Mouse (Mus musculus) liver, embryonic 16.5 days (tissue): ENCODE data around the gene Ano9. TPM values are rescaled to one million over a fixed set of nuclear protein-coding genes. Genes with fewer than 3 reads are reported as not detected.

Experiments
- ATAC-seq: fragments of 200-750 bp; cut with Nextera tagmentation; 2 replicates; pipeline ENCODE4 v1.8.0; 2017; ENCODE audit warnings: low read depth, mild to moderate bottlenecking, moderate number of reproducible peaks, moderate library complexity
- H3K27ac ChIP-seq: fragments of 300-500 bp; sonication (generic); 2 replicates; pipeline ENCODE4 v1.5.1; 2014; ENCODE audit warnings: mild to moderate bottlenecking, low read length
- H3K27me3 ChIP-seq: fragments of 300-500 bp; sonication (generic); 2 replicates; pipeline ENCODE4 v1.6.1; 2014; ENCODE audit warnings: low read depth, low read length, mixed read lengths; ENCODE audit not compliant: control insufficient read depth, insufficient read depth
- H3K36me3 ChIP-seq: fragments of 300-500 bp; sonication (generic); 2 replicates; pipeline ENCODE4 v1.6.1; 2014; ENCODE audit warnings: mild to moderate bottlenecking; ENCODE audit not compliant: control insufficient read depth, insufficient read depth
- H3K4me1 ChIP-seq: fragments of 300-500 bp; sonication (generic); 2 replicates; pipeline ENCODE4 v1.6.1; 2014; ENCODE audit warnings: low read depth, low read length, mixed read lengths; ENCODE audit not compliant: control insufficient read depth
- H3K4me2 ChIP-seq: fragments of 300-500 bp; sonication (generic); 2 replicates; pipeline ENCODE4 v1.6.1; 2014; ENCODE audit warnings: low read depth, low read length, mixed read lengths
- H3K4me3 ChIP-seq: fragments of 300-500 bp; sonication (generic); 2 replicates; pipeline ENCODE4 v1.5.1; 2014; ENCODE audit warnings: low read depth, mild to moderate bottlenecking, low read length
- H3K9ac ChIP-seq: fragments of 300-500 bp; sonication (generic); 2 replicates; pipeline ENCODE4 v1.6.1; 2014; ENCODE audit warnings: low read depth, low read length
- H3K9me3 ChIP-seq: fragments of 300-500 bp; sonication (generic); replicated peaks from 2 replicates; pipeline ENCODE4 v1.6.1; 2016; ENCODE audit warnings: low read length; ENCODE audit not compliant: control insufficient read depth
- WGBS: fragments of 180-500 bp; shearing (Covaris S2); extraction: QIAGEN DNeasy Blood & Tissue Kit; methylation state at CpG from one replicate; pipeline ENCODE4 v1.1.7; 2014; ENCODE audit not compliant: insufficient replicate concordance; 5-methylcytosine and 5-hydroxymethylcytosine counted together
- polyA plus RNA-seq: library from polyadenylated mRNA; unstranded; fragments of >200 nt; fragmentation: Nextera tagmentation; extraction: Ambion mirVana; gene quantifications from 2 replicates; pipeline ENCODE4 v1.2.1, GENCODE M21; 2015

Ano9 gene
- polyA plus RNA-seq, 1 experiment from 2014 or later, result 3.8 TPM

GRCm38 (mm10) chr7:141094487-141095205 lies 23.0 kb downstream of the Ano9 start:
- H3K4me1 ChIP-seq, result peaks cover 47% of the 10 kb centered on the region
- WGBS, result 55% methylated on average over 15 of the region's 15 CpGs
- no peaks in the 10 kb centered on the region for H3K9me3 ChIP-seq
- ATAC-seq, result peak; percentile 51
- H3K27me3 ChIP-seq, result peaks cover 5% of the 10 kb centered on the region
- H3K4me2 ChIP-seq, result peak overlapping the region; percentile 49
- H3K36me3 ChIP-seq, result no peaks in the 10 kb centered on the region
- H3K27ac ChIP-seq, result peak overlapping the region; percentile 91
- H3K9ac ChIP-seq, result peak overlapping the region; percentile 36; the same call in 1 of the 2 replicates
- peak overlapping the region; percentile 32 for H3K4me3 ChIP-seq

- peak overlapping the region; percentile 49 for H3K4me2 ChIP-seq
- ATAC-seq, result peak; percentile 45
- H3K9me3 ChIP-seq, result no peaks in the 10 kb centered on the region
- 62% methylated on average over 6 of the region's 6 CpGs for WGBS
- H3K36me3 ChIP-seq, result no peaks in the 10 kb centered on the region
- H3K9ac ChIP-seq, result no peak overlapping the region
- peak overlapping the region; percentile 91 for H3K27ac ChIP-seq
- peaks cover 9% of the 10 kb centered on the region for H3K27me3 ChIP-seq
- peak overlapping the region; percentile 14; the same call in 1 of the 2 replicates for H3K4me3 ChIP-seq
- peaks cover 44% of the 10 kb centered on the region for H3K4me1 ChIP-seq
These were observed 23.7 kb downstream of the Ano9 start for GRCm38 (mm10) chr7:141093950-141094349.

- peak; percentile 89 for ATAC-seq
- Histone ChIP-seq H3K4me1 (peaks cover 40% of the 10 kb centered on the region), H3K36me3 (no peaks in the 10 kb centered on the region), H3K27me3 (peaks cover 26% of the 10 kb centered on the region), H3K4me2 (peak overlapping the region; percentile 66), H3K9me3 (no peaks in the 10 kb centered on the region), H3K9ac (peak overlapping the region; percentile 45; the same call in 1 of the 2 replicates), H3K27ac (no peak overlapping the region), H3K4me3 (peak overlapping the region; percentile 42)
- 17% methylated on average over 37 of the region's 37 CpGs for WGBS
These were observed 25.4 kb downstream of the Ano9 start for GRCm38 (mm10) chr7:141092051-141092735.

GRCm38 (mm10) chr7:141090228-141090627 lies 27.4 kb downstream of the Ano9 start:
- no peaks in the 10 kb centered on the region for H3K9me3 ChIP-seq
- no peak overlapping the region for H3K27ac ChIP-seq
- H3K9ac ChIP-seq, result no peak overlapping the region
- H3K4me2 ChIP-seq, result no peak overlapping the region
- peaks cover 26% of the 10 kb centered on the region for H3K27me3 ChIP-seq
- WGBS, result 58% methylated on average over 8 of the region's 8 CpGs
- peaks cover 21% of the 10 kb centered on the region for H3K4me1 ChIP-seq
- ATAC-seq, result no peak
- H3K36me3 ChIP-seq, result no peaks in the 10 kb centered on the region
- no peak overlapping the region for H3K4me3 ChIP-seq

- H3K4me3 ChIP-seq, result no peak overlapping the region
- no peaks in the 10 kb centered on the region for H3K36me3 ChIP-seq
- peak overlapping the region; percentile 24; the same call in 1 of the 2 replicates for H3K4me2 ChIP-seq
- 15% methylated on average over 18 of the region's 18 CpGs for WGBS
- peaks cover 16% of the 10 kb centered on the region for H3K4me1 ChIP-seq
- H3K27ac ChIP-seq, result no peak overlapping the region
- no peak for ATAC-seq
- H3K27me3 ChIP-seq, result peaks cover 26% of the 10 kb centered on the region
- H3K9ac ChIP-seq, result no peak overlapping the region
- H3K9me3 ChIP-seq, result no peaks in the 10 kb centered on the region
These were observed 29.1 kb downstream of the Ano9 start for GRCm38 (mm10) chr7:141088473-141088872.

- no peaks in the 10 kb centered on the region for H3K36me3 ChIP-seq
- peaks cover 26% of the 10 kb centered on the region for H3K27me3 ChIP-seq
- H3K4me1 ChIP-seq, result peaks cover 10% of the 10 kb centered on the region
- no peak overlapping the region for H3K4me3 ChIP-seq
- no peaks in the 10 kb centered on the region for H3K9me3 ChIP-seq
- no peak overlapping the region for H3K27ac ChIP-seq
- no peak overlapping the region for H3K4me2 ChIP-seq
- 23% methylated on average over 8 of the region's 8 CpGs for WGBS
- H3K9ac ChIP-seq, result no peak overlapping the region
- ATAC-seq, result no peak
These were observed 29.7 kb downstream of the Ano9 start for GRCm38 (mm10) chr7:141087894-141088293.

GRCm38 (mm10) chr7:141079481-141080449 lies 37.8 kb downstream of the Ano9 start:
- Histone ChIP-seq H3K4me1 (no peaks in the 10 kb centered on the region), H3K27ac (no peak overlapping the region), H3K27me3 (peaks cover 2% of the 10 kb centered on the region; the same call in 1 of the 2 replicates), H3K4me3 (no peak overlapping the region), H3K36me3 (no peaks in the 10 kb centered on the region), H3K4me2 (no peak overlapping the region), H3K9ac (no peak overlapping the region), H3K9me3 (no peaks in the 10 kb centered on the region)
- ATAC-seq, result no peak; the same call in 1 of the 2 replicates
- 47% methylated on average over 34 of the region's 34 CpGs for WGBS

- H3K27ac ChIP-seq, result no peak overlapping the region
- ATAC-seq, result no peak
- no peak overlapping the region for H3K4me3 ChIP-seq
- no peaks in the 10 kb centered on the region for H3K4me1 ChIP-seq
- WGBS, result 63% methylated on average over 4 of the region's 4 CpGs
- no peaks in the 10 kb centered on the region for H3K36me3 ChIP-seq
- H3K4me2 ChIP-seq, result no peak overlapping the region
- H3K9ac ChIP-seq, result no peak overlapping the region
- no peaks in the 10 kb centered on the region for H3K9me3 ChIP-seq
- peaks cover 2% of the 10 kb centered on the region; the same call in 1 of the 2 replicates for H3K27me3 ChIP-seq
These were observed 38.7 kb downstream of the Ano9 start for GRCm38 (mm10) chr7:141078876-141079275.
